Mouse (Mus musculus) embryonic facial prominence, embryonic 14.5 days (tissue): ENCODE data around the gene Spsb3. TPM values are rescaled to one million over a fixed set of nuclear protein-coding genes. Genes with fewer than 3 reads are reported as not detected.

Experiments used
- ATAC-seq: fragments of 200-750 bp; cut with Nextera tagmentation; 2 replicates; pipeline ENCODE4 v1.8.0; 2017; ENCODE audit warnings: low read depth, moderate number of reproducible peaks, moderate TSS enrichment
- DNase-seq: peaks from one replicate; pipeline ENCODE4 v3.0.0-alpha.2; 2015; ENCODE audit warnings: low spot score
- H3K27ac ChIP-seq: fragments of 300-500 bp; sonication (generic); replicated peaks from 2 replicates; pipeline ENCODE4 v1.5.1; 2014; ENCODE audit warnings: low read depth, mild to moderate bottlenecking, low read length, moderate library complexity
- H3K27me3 ChIP-seq: fragments of 300-500 bp; sonication (generic); replicated peaks from 2 replicates; pipeline ENCODE4 v1.6.1; 2014; ENCODE audit warnings: low read length; ENCODE audit not compliant: control insufficient read depth, insufficient read depth
- H3K36me3 ChIP-seq: fragments of 300-500 bp; sonication (generic); 2 replicates; pipeline ENCODE4 v1.6.1; 2014; ENCODE audit warnings: low read length, mixed read lengths; ENCODE audit not compliant: control insufficient read depth, insufficient read depth
- H3K4me1 ChIP-seq: fragments of 300-500 bp; sonication (generic); 2 replicates; pipeline ENCODE4 v1.6.1; 2014; ENCODE audit warnings: antibody characterized with exemption, low read length; ENCODE audit not compliant: control insufficient read depth, insufficient read depth
- H3K4me2 ChIP-seq: fragments of 300-500 bp; sonication (generic); 2 replicates; pipeline ENCODE4 v1.6.1; 2014; ENCODE audit warnings: low read depth, mild to moderate bottlenecking, low read length, moderate library complexity, mixed read lengths
- H3K4me3 ChIP-seq: fragments of 300-500 bp; sonication (generic); 2 replicates; pipeline ENCODE4 v1.5.1; 2014; ENCODE audit warnings: low read depth, mild to moderate bottlenecking, low read length
- H3K9ac ChIP-seq: fragments of 300-500 bp; sonication (generic); 2 replicates; pipeline ENCODE4 v1.6.1; 2014; ENCODE audit warnings: low read depth, mild to moderate bottlenecking, low read length, moderate library complexity, mixed read lengths
- H3K9me3 ChIP-seq: fragments of 300-500 bp; sonication (generic); 2 replicates; pipeline ENCODE4 v1.6.1; 2016; ENCODE audit warnings: low read length; ENCODE audit not compliant: control insufficient read depth
- WGBS: fragments of 180-500 bp; shearing (Covaris S2); extraction: QIAGEN DNeasy Blood & Tissue Kit; methylation state at CpG from one replicate; pipeline ENCODE4 v1.1.7; 2014; 5-methylcytosine and 5-hydroxymethylcytosine counted together
- polyA plus RNA-seq: library from polyadenylated mRNA; unstranded; fragments of >200 nt; fragmentation: Nextera tagmentation; extraction: Ambion mirVana; gene quantifications from 2 replicates; pipeline ENCODE4 v1.2.1, GENCODE M21; 2014

Spsb3 gene
- polyA plus RNA-seq, 1 experiment from 2014 or later = 40.8 TPM

DNA sequence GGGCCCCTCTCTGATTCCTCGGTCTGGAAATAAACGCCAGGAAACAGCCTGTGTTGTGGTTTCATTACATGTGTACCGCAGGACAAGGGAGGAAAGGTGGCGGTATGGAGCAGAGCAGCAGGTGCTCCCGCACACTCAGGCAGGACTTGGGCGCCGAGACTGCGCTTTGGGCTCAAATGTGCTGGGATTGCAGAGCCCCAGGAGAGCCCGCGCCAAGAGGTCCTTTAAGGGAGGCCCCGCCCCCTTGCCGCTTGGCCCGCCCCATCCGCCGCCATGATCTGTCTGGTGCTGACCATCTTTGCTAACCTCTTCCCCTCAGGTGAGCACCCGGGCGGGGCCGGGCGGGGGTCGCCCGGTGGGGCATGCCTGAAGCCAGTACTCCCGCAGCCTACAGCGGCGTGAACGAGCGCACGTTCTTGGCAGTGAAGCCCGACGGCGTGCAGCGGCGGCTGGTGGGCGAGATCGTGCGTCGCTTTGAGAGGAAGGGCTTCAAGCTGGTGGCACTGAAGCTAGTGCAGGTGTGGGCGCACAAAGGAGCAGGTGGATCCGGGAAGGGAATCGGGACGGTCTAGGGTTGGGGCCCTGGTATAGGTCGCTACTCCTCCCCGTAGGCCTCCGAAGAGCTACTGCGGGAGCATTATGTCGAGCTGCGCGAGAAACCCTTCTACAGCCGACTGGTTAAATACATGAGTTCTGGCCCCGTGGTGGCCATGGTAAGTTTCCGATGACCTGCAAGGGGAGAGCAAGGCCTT is 10.0 kb downstream of the Spsb3 start, which contains the start of gene Nme3:
Gene Nme3 (plus strand): TSS at position 260 of the 752 bp plus-strand sequence.
- Histone ChIP-seq H3K9me3 (no peaks in the 10 kb centered on the region), H3K27me3 (no peaks in the 10 kb centered on the region), H3K4me3 (peak within 1 kb of the TSS; percentile 83), H3K4me2 (peak within 1 kb of the TSS; percentile 90), H3K36me3 (peaks cover 62% of the 10 kb centered on the region), H3K4me1 (peaks cover 10% of the 10 kb centered on the region), H3K27ac (peak within 1 kb of the TSS; percentile 76), H3K9ac (peak within 1 kb of the TSS; percentile 90)
- under 1% methylated on average over 42 of the region's 50 CpGs for WGBS
- DNase-seq (peak; percentile 85), ATAC-seq (peak; percentile 65)

- 49% methylated on average over 8 of the region's 11 CpGs for WGBS
- no peak overlapping the region for H3K27ac ChIP-seq
Observed at GRCm38 (mm10) chr17:24896993-24897269, 10.5 kb downstream of the Spsb3 start.

DNA sequence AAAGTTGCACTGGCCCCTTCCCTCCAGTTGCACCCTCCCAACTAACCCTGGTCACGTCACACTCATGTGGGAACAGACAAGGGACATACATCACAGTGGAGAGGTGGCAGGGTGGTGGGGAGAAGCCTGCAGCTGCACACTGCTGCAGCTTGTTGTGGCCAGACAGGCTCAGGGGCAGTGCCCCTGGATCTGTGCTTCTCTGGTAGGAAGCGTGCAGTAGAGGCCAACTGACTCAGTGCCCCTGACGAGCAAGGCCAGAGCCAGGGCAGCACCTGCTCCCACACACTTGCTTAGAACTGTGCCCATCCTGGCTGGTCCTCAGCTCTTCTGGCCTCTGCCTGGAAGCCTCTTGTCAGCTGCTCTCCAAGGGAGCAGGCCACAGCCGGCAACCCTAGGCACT is 11.2 kb downstream of the Spsb3 start:
- ATAC-seq (no peak), DNase-seq (no peak)
- H3K27ac ChIP-seq = no peak overlapping the region
- 73% methylated on average over 4 of the region's 4 CpGs for WGBS
- H3K4me2 ChIP-seq = no peak overlapping the region
- H3K4me1 ChIP-seq = peaks cover 10% of the 10 kb centered on the region
- H3K4me3 ChIP-seq = no peak overlapping the region; the same call in 1 of the 2 replicates
- no peaks in the 10 kb centered on the region for H3K27me3 ChIP-seq
- peaks cover 63% of the 10 kb centered on the region for H3K36me3 ChIP-seq
- H3K9ac ChIP-seq = peak overlapping the region; percentile 90; the same call in 1 of the 2 replicates
- no peaks in the 10 kb centered on the region for H3K9me3 ChIP-seq

More at GRCm38 (mm10) chr17:24896993-24897269, 10.5 kb downstream of the Spsb3 start:
- Histone ChIP-seq H3K9me3 (no peaks in the 10 kb centered on the region), H3K4me3 (peak overlapping the region; percentile 83), H3K9ac (peak overlapping the region; percentile 90), H3K4me1 (peaks cover 10% of the 10 kb centered on the region), H3K4me2 (peak overlapping the region; percentile 90), H3K27me3 (no peaks in the 10 kb centered on the region), H3K36me3 (peaks cover 63% of the 10 kb centered on the region)
- no peak for DNase-seq
- ATAC-seq = no peak

DNA sequence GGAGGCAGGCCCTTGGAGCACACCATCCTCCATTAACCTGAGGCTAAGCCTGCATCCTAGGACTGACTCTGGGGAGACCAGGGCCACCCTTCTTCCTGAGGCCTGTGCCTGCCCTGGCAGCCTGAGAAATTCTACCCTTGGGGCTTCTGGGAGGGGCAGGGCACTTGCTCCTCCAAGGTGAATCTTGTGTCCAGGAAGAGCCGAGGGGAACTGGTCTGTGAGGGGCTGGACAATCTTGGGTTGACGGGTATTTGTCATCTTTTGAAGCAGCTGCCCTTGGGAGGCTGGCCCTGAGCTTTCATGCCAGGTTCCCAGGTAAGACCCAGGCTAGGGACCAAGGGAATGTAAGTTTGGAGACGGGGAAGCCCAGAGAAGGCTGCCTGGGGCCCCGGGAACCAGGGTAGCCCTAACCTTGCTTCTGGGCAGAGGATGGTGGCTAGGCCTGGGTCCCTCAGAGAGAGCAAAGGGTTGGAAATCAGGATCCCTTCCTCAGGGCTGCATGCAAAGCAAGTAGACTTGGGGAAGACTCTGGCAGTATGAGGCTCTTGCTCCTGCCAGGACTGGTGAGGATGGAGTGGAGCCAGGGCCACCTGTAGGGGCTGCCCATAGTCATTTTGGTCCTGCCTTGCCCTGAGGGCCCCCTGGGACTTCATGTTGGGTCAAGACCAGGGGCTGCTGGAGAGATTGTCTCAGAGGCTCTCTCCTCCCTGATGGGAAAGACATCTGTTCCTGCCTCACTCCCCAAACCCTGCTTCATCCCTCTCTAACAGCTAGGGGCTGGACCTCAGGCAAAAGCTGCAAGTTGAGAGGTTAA is 11.8 kb downstream of the Spsb3 start:
- no peak for ATAC-seq
- WGBS = 79% methylated on average over 4 of the region's 4 CpGs
- no peak overlapping the region for H3K4me2 ChIP-seq

DNA sequence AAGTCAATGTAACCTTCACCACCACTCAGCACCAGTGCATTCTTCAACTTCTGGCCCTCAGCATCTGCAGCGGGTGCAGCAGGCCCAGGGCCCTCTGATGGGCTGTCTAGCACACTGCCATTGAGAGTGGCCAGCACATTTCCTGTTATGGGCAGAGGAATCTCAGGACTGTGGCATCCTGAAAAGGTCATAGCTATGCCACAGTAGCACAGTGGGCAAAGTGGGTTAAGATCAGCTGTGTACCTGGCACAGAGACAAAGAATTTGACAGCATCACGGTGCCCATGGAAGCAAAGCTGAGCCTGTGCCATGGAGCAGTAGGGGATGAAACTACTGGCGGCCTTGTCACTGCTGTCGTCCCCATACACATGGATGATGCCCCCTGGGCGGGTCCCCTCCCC is 12.7 kb downstream of the Spsb3 start:
- WGBS = 80% methylated on average over 5 of the region's 5 CpGs
- H3K9ac ChIP-seq = no peak overlapping the region
- peaks cover 5% of the 10 kb centered on the region for H3K4me1 ChIP-seq
- DNase-seq (no peak), ATAC-seq (no peak)
- H3K4me3 ChIP-seq = no peak overlapping the region
- H3K4me2 ChIP-seq = no peak overlapping the region
- peaks cover 70% of the 10 kb centered on the region for H3K36me3 ChIP-seq
- no peaks in the 10 kb centered on the region for H3K27me3 ChIP-seq
- H3K27ac ChIP-seq = no peak overlapping the region
- H3K9me3 ChIP-seq = no peaks in the 10 kb centered on the region

More for the DNA sequence above, 11.8 kb downstream of the Spsb3 start:
- Histone ChIP-seq H3K9ac (no peak overlapping the region), H3K9me3 (no peaks in the 10 kb centered on the region), H3K4me1 (peaks cover 10% of the 10 kb centered on the region), H3K27me3 (no peaks in the 10 kb centered on the region), H3K27ac (no peak overlapping the region), H3K4me3 (no peak overlapping the region), H3K36me3 (peaks cover 63% of the 10 kb centered on the region)
- no peak for DNase-seq

GRCm38 (mm10) chr17:24900014-24900413 is 13.6 kb downstream of the Spsb3 start:
- no peak overlapping the region for H3K4me3 ChIP-seq
- H3K9me3 ChIP-seq = no peaks in the 10 kb centered on the region
- H3K36me3 ChIP-seq = peaks cover 78% of the 10 kb centered on the region
- no peak overlapping the region for H3K9ac ChIP-seq
- ATAC-seq (no peak), DNase-seq (no peak)
- no peak overlapping the region for H3K4me2 ChIP-seq
- H3K27me3 ChIP-seq = no peaks in the 10 kb centered on the region
- 91% methylated on average over 6 of the region's 6 CpGs for WGBS
- H3K4me1 ChIP-seq = peaks cover 5% of the 10 kb centered on the region; the same call in 1 of the 2 replicates
- H3K27ac ChIP-seq = no peak overlapping the region

DNA sequence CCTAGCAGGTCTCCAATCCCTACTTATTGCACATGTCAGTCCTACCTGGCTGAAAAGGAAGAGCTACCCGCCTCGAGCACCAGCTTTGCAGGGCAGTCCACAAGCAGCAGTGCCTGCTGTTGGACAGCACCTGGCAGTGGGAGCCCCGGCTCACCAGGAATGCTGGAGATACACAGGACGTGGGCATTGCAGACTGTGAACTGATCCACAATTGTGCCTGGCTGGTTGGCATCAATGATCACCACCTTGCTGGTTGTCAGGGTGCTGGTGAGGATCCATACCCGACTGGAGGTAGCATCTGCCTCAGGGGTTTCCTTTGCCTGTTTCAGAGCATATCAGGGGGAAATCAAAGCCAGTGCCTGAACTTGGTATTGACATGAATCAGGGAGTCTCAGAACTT is 15.7 kb downstream of the Spsb3 start:
- H3K27me3 ChIP-seq = no peaks in the 10 kb centered on the region
- no peak overlapping the region for H3K4me2 ChIP-seq
- DNase-seq (no peak), ATAC-seq (no peak)
- no peak overlapping the region for H3K27ac ChIP-seq
- H3K9ac ChIP-seq = no peak overlapping the region
- no peak overlapping the region for H3K4me3 ChIP-seq
- no peaks in the 10 kb centered on the region for H3K9me3 ChIP-seq
- no peaks in the 10 kb centered on the region for H3K4me1 ChIP-seq
- H3K36me3 ChIP-seq = peaks cover 99% of the 10 kb centered on the region
- WGBS = 87% methylated on average over 5 of the region's 5 CpGs

GRCm38 (mm10) chr17:24902671-24903474 is 16.4 kb downstream of the Spsb3 start:
- no peaks in the 10 kb centered on the region for H3K27me3 ChIP-seq
- H3K27ac ChIP-seq = no peak overlapping the region
- DNase-seq (no peak), ATAC-seq (no peak)
- no peak overlapping the region for H3K4me2 ChIP-seq
- H3K9ac ChIP-seq = no peak overlapping the region
- H3K4me3 ChIP-seq = no peak overlapping the region
- peaks cover 100% of the 10 kb centered on the region for H3K36me3 ChIP-seq
- 73% methylated on average over 9 of the region's 9 CpGs for WGBS
- H3K9me3 ChIP-seq = no peaks in the 10 kb centered on the region
- no peaks in the 10 kb centered on the region for H3K4me1 ChIP-seq
